ENCODE assay signal across 30 mouse cellular contexts in the genomic region with DNA sequence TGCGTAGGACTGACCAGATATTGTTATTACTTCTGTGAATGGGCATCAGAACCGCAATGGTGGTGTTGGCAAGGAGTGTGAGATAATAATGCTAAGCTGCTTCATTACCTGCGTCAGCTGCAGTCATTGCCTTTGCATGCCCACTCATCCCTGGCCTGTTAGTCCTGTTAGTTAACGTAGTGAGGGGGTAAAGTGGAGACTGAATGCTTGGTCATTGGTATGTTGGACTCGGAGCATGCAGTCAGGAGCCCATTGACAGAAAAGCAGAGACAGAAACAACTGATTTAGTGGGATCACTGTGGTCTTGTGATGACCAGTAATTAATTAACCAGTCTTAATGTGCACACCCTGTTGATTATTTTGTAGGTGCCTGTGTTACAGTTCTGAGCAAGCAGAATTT.
"Had no signal": no experiment of that assay in that cellular context is flagged by ENCODE, and none has a peak within 500 bp of the region (broad histone marks: within the 10 kb centered on the region; RNA-seq: fewer than 3 reads in every experiment).

No protein-coding gene starts in this region.

- H3K4me2 ChIP-seq: heart, embryonic 11.5 days; heart, embryonic 12.5 days; heart, embryonic 13.5 days; heart, embryonic 15.5 days; hindbrain, embryonic 12.5 days; hindbrain, embryonic 13.5 days; hindbrain, embryonic 14.5 days; hindbrain, embryonic 15.5 days; intestine, embryonic 15.5 days had no signal

- H3K9ac ChIP-seq: heart, embryonic 12.5 days; heart, embryonic 13.5 days; heart, embryonic 15.5 days; hindbrain, embryonic 12.5 days; hindbrain, embryonic 13.5 days; hindbrain, embryonic 14.5 days; hindbrain, embryonic 15.5 days; intestine, embryonic 15.5 days had no signal

- H3K27me3 ChIP-seq: heart, embryonic 12.5 days; heart, embryonic 13.5 days; heart, embryonic 15.5 days; hindbrain, embryonic 12.5 days; hindbrain, embryonic 13.5 days; hindbrain, embryonic 15.5 days; intestine, embryonic 15.5 days had no signal

- H3K4me3 ChIP-seq: heart, embryonic 10.5 days; heart, embryonic 12.5 days; heart, embryonic 13.5 days; heart, embryonic 15.5 days; hindbrain, embryonic 10.5 days; hindbrain, embryonic 12.5 days; hindbrain, embryonic 13.5 days; hindbrain, embryonic 15.5 days; intestine, embryonic 15.5 days; layer of hippocampus, adult 2 months; left cerebral cortex, adult 2 months had no signal

- H3K27ac ChIP-seq: heart, embryonic 10.5 days; heart, embryonic 13.5 days; heart, embryonic 15.5 days; hindbrain, embryonic 10.5 days; hindbrain, embryonic 12.5 days; hindbrain, embryonic 13.5 days; hindbrain, embryonic 14.5 days; hindbrain, embryonic 15.5 days; hindbrain, postnatal 0 days; intestine, embryonic 15.5 days; layer of hippocampus, adult 2 months; left cerebral cortex, adult 2 months had no signal

- ATAC-seq: hindbrain, embryonic 16.5 days; hindbrain, postnatal 0 days; inflammation-experienced regulatory T-cells, adult 6 months; intestine, embryonic 15.5 days; intestine, embryonic 16.5 days; intestine, postnatal 0 days had no signal

- H3K4me1 ChIP-seq: heart, embryonic 12.5 days; hindbrain, embryonic 10.5 days; hindbrain, embryonic 12.5 days; hindbrain, embryonic 13.5 days; hindbrain, embryonic 15.5 days; intestine, embryonic 15.5 days had no signal

- H3K9me3 ChIP-seq: heart, embryonic 10.5 days; heart, embryonic 12.5 days; heart, embryonic 13.5 days; heart, embryonic 15.5 days; hindbrain, embryonic 10.5 days; hindbrain, embryonic 12.5 days; hindbrain, embryonic 13.5 days; hindbrain, embryonic 15.5 days; intestine, embryonic 15.5 days had no signal

- DNase-seq: heart, postnatal 10 days; heart, postnatal 36 days; heart, postnatal 4 days; kidney, adult 11 months; kidney, adult 2 months; kidney, adult 8-10 months; kidney, postnatal 10 days; kidney, postnatal 14 days; kidney, postnatal 25 days; kidney, postnatal 4 days; layer of hippocampus, adult 9-11 months; layer of hippocampus, postnatal 36 days had no signal
